Mouse (Mus musculus): Measurements from ENCODE around the gene Washc4.
A peak's percentile ranks its signal among the peaks of the same experiment; 100 is the strongest.
"Not testable (repeated sequence)": the region's sequence is repeated elsewhere in the genome, so short reads cannot be mapped to it uniquely, and the experiment has no call there.

The Washc4 gene

DNA sequence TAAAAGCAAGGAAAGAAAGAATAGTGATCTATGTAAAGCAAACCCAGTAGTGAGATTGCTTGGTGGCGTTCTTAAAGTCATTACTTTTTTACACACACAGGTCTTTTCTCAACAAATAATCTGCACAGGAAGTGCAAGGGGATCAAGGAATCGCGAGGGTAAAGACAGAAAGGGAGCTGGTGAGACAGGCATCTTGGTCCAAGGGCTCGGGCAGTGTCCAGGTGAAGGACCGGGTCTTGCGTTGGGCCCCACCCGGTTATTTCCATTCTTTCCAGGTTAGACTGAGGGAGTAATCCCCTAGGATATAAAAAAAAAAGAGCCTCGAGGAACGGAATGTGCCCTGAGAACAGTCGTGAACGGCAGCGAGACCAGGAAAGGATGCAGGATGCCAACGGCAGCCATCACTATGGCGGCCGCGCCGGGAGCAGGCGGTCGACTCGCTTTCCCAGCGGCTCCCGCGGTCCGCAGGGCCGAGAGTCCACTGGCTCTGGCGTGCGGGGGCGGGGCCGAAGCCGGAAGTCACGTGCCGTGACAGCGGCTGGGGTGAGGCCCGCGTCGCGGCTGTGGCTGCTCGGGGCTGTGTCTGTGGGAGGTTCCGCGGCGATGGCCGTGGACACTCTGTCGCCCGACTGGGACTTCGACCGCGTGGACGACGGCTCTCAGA, at the start of gene Washc4:
Washc4 (plus strand) TSS at position 314 of the 664 bp plus-strand sequence.
- DNase-seq = peak; percentile 95

DNA sequence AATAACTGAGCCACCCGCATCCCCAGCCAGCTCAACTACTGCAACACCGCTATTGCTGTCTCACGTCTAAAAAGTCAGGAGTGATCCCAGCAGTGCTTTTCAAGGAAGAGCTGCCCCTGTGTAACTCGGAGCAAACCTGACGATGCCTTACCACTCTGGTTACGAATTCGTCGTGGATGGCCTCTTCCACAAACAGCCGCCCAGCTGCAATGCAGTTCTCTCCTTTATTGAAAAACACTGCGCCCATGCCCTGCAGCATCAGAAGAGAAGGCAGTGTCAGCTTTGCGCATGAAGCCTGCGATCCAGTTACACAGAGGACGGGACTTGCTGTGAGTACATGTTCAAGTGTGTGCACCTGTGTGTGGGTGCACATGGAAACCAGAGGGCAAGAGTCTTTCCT, 46.2 kb upstream of the Washc4 start:
- no peak for DNase-seq

DNA sequence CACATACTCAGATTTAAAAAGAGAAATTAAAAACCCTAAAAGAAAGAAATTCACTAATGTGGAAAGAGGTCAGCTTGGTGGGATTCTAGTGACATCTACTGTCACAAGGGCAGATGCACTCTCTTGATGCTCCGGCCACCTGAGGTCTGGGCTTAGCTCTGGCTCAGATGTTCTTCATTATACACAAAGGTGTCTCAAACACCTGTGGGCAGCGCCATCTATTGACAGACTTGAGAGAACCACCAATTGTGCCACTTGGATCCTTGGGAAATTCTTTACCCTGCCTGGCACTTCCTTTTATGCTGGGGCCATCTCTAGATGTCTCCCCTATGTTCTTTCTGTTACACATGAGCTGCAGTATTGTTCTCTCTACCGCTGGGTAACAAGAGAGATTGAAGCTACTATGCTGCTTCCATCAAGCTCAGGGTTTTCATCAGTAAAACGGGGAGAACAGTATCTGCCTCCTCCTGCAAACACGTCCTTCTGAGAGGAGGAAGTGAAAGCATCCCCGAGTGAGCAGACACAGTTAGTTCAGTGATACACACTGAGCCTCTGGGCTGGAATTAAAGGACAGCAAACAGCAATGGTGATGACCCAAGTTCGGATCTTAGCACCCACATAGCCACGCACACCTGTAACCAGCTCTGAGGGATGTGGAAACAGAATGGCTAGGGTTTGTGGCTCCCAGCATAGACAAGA, 34.4 kb upstream of the Washc4 start:
- peak; percentile 62 for DNase-seq

GRCm38 (mm10) chr10:83511304-83511703, 32.2 kb upstream of the Washc4 start:
- no peak for DNase-seq

DNA sequence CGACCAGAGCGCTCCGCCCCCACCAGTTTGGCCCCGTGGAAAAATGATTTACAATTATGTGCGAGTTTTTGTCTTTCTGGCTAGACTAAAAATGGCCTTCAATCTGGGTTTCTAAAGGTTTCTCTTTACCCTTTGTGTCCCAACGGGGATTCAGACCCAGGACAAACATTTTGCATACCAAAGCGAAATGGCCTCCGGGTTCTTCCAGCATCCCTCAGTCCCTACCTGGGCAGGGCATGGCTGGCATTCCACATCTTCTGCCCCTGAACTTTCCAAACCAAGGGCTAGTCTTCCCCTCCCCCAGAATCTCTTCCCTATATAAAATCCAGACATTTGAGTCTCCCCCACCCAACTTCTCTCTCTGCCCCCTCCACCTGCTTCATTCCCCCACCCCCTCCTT, 29.8 kb upstream of the Washc4 start:
- no peak for DNase-seq

DNA sequence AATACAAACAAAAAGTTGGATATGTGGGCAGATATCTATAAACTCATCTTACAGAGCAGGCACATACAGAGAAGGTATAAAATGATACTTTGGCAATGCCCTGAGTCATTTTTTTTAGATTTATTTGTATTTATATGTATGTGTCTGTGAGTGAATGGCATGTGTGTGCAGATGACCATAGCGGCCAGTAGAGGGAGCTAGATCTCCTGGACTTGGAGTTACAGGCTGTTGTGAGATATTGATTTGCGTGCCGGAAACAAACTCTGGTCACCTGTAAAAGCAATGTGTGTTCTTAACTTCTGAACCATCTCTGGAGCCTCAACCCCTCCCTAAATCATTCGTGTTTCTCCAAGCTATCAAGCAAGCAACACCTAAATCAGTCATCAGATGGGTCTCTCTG, 22.6 kb upstream of the Washc4 start:
- DNase-seq = no peak

GRCm38 (mm10) chr10:83524238-83524637, 19.3 kb upstream of the Washc4 start:
- DNase-seq = not testable (repeated sequence)

DNA sequence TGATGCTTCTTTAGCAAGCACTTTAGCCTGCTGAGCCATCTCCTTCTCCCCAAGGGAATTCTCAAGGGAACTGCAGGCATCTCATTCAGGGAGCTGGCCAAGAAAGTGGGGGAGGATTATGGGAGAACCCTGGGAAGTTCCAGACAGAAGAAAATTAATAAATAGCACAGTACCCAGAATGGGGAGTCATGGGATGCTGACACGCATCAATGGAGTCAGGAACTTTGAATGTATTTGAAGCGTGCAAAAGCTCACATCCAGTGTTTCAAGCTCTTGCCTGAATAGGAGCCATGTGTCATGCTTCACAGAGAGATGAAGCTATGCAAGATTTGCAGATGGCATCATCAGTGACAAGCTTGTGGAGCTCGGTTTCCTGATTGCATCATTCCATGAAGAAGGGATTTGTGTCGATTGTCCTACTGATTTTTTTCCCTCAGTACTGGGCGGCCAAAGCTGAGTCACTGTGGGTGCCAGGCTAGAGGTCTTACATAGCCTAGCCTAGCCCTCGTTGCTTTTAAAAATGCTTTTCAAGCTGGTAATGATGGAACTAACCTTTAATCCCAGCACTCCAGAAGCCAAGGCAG, 13.1 kb upstream of the Washc4 start:
- DNase-seq = no peak

- no peak for DNase-seq
These were observed 10.2 kb upstream of the Washc4 start for GRCm38 (mm10) chr10:83533258-83533909.

DNA sequence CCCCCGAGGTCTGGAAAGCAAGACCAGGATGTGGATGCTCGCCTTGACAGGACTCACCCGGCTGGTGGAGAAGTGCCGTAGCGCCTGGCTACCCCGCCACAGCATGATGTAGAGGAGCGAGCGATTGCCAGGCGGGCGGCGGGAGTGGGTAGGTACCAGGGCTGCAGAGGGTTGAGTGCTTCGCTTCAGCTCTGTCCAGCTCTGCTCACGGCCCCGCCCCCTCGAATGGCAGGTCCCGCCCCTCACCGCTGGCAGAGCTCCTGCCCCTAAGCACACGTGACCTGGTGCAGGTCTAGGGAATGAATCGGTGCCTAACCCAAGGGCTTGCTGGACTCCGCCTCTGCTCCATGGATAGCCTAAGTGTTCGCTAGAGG, 9.7 kb upstream of the Washc4 start, which contains the start of gene Aldh1l2:
Aldh1l2 (minus strand) TSS at position 231 of the 374 bp plus-strand sequence.
- DNase-seq = peak; percentile 88

GRCm38 (mm10) chr10:83536436-83536835, 7.1 kb upstream of the Washc4 start:
- DNase-seq = no peak

GRCm38 (mm10) chr10:83539311-83539980, 4.1 kb upstream of the Washc4 start:
- no peak for DNase-seq

- no peak for DNase-seq
These were observed 3.5 kb upstream of the Washc4 start for GRCm38 (mm10) chr10:83540092-83540491.

GRCm38 (mm10) chr10:83542241-83542640, 1.3 kb upstream of the Washc4 start:
- no peak for DNase-seq

DNA sequence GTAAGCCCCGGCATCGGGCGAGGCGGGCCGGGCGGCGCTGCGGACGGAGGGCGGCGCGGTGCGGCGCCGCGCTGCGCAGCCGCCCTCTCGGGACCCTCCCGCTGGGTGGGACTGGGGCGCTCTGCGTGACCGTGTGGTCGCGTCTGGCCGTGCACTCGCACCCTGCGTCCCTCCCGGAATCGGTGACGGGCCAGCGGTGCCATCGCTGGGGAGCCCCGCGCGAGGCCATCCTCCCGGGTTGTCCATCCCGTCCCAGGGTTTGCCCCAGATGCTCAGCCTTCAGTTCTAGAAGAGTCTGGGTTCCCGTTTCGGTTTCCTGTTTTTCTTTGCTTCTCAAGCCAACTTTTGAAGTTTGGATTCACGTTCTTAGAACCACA, 539 bp downstream of the Washc4 start:
- DNase-seq = peak; percentile 50

DNA sequence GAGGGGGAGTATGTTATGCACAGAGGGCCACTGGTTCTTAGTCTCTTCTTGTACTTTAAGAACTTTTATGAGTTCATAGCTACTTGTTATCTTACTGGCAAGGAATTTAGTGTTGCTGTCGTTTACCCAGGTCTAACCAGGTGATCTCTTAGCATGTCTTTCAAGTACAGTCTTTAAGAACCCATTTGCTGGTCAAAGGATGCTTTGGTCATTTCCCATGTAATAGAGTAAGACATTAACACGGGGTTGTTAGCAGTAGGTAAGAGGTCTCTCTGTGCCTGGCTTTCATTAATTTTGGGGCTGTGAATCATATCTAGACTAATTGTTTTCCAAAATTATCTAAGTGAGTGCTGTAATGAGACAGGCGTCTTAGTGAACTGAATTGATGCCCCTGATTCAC, 1.8 kb downstream of the Washc4 start:
- DNase-seq = peak; percentile 52

DNA sequence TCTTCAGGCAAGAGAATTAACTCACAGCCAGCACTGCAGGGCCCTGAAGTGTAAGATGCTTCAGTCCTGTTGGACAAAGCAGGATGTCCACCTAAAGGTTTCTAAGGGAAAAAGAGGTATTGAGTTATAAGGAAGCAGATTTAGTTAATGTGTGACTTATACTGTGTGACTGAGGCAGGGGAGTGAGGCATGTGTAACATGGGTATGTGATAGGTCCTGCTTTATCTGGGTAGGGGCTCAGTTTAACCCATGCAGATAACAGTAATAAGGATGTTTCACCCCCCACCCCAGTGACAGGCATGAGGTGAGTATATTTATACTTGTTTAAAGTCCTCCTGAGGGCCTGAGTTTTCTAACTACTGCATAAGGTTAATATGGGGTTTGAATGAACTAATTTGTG, 19.5 kb downstream of the Washc4 start:
- DNase-seq = no peak

DNA sequence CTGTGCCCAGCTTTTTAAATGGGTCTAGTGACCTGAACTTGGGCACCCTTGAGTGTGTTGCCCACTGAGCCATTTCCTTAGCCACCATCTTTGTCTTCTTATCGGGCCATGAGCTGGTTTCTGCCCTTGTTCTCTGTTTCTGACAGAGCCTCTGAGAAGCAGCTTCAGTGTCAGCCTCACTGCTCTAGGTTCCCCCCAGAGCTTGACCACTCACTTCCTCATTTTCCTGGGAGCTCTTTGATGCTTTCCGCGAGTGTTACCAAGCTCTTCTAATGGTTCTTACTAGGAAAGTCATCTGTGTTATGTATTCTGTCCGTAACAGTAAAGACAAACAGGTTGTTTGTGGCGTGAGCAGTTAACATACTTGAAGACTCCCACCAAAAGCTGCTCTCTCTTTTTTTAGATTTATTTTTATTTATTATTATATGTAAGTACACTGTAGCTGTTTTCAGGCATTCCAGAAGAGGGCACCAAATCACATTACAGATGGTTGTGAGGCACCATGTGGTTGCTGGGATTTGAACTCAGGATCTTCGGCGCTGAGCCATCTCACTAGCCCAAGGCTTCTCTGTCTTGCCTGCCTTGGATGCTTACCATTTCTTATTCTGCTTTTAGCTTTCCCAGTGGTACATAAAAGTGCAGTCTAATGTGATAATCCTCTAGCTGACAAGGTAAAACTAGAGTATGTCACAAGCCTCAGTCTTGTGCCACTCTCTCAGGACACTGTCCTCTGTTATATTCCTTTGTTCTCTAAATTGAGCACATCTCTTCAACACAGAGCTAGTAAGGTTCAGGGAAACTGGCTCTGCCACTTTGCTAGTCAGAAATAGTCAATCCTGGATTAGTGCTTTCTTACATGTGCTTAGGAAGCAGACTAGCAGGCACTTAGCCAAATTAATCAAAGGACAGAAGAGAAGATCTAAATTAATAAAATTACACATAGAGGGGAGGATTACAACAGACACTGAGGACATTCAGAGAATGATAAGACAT, 22.2 kb downstream of the Washc4 start:
- DNase-seq = no peak

- DNase-seq = no peak
These were observed 47.2 kb downstream of the Washc4 start for GRCm38 (mm10) chr10:83590801-83591200.

DNA sequence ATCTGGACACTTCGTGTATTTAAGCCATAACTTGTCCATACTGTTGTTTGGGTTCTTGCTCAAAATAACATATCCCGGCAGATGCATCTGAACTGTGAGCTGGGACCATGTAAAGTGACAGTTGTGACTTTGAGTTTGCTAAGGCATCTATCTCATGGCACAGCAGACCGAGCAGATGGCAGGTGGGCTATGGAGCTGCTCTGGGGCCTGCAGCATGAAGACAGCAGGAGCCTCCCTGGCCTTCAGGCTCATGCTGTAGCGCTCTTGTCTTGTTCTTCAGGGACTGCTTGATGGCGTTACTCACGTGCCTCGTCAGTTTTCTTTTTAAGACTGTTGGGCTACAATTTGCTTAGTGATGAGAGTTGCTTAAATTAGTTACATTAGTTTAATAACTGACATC, 49.1 kb downstream of the Washc4 start:
- no peak for DNase-seq

- no peak for DNase-seq
These were observed 51.0 kb downstream of the Washc4 start for GRCm38 (mm10) chr10:83594526-83594925.

DNA sequence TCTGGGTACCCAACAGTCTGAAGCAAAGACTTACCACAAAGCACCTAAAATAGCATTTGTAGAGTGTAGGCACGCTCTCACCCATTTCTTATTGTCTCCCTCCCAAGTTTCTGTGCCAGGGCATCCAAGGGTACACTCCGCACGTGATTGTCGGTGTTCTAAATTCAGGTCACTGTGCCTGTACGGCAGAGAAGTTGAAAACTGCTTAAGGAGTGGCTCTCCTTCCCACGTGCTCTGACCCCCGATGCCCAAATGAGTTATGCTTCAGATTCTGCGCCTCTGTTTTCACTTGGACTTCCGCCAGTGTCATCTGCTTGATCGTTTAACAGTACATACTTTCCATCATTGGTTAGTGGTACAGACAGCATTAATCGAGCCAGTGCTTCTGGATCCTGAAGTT, 57.1 kb downstream of the Washc4 start:
- no peak for DNase-seq
